Mouse (Mus musculus) lung, embryonic 14.5 days (tissue): ENCODE results near the gene Gimap5. TPM values are rescaled to one million over a fixed set of nuclear protein-coding genes. Genes with fewer than 3 reads are reported as not detected.

ENCODE experiments used
- ATAC-seq: fragments of 200-750 bp; cut with Nextera tagmentation; 2 replicates; pipeline ENCODE4 v1.8.0; 2017; ENCODE audit warnings: mild to moderate bottlenecking, moderate TSS enrichment, moderate library complexity; ENCODE audit not compliant: insufficient read depth
- DNase-seq: peaks from one replicate; pipeline ENCODE4 v3.0.0-alpha.2; 2015
- H3K27ac ChIP-seq: fragments of 300-500 bp; sonication (generic); 2 replicates; pipeline ENCODE4 v1.5.1; 2014; ENCODE audit warnings: low read depth, mild to moderate bottlenecking, moderate library complexity
- H3K27me3 ChIP-seq: fragments of 300-500 bp; sonication (generic); 2 replicates; pipeline ENCODE4 v1.6.1; 2014; ENCODE audit warnings: low read length, control low read depth; ENCODE audit not compliant: insufficient read depth
- H3K36me3 ChIP-seq: fragments of 300-500 bp; sonication (generic); 2 replicates; pipeline ENCODE4 v1.6.1; 2014; ENCODE audit warnings: control low read depth; ENCODE audit not compliant: insufficient read depth
- H3K4me1 ChIP-seq: fragments of 300-500 bp; sonication (generic); 2 replicates; pipeline ENCODE4 v1.6.1; 2014; ENCODE audit warnings: antibody characterized with exemption, control low read depth; ENCODE audit not compliant: insufficient read depth
- H3K4me2 ChIP-seq: fragments of 300-500 bp; sonication (generic); 2 replicates; pipeline ENCODE4 v1.6.1; 2014; ENCODE audit warnings: mild to moderate bottlenecking
- H3K4me3 ChIP-seq: fragments of 300-500 bp; sonication (generic); 2 replicates; pipeline ENCODE4 v1.5.1; 2014; ENCODE audit warnings: low read depth, low read length
- H3K9ac ChIP-seq: fragments of 300-500 bp; sonication (generic); 2 replicates; pipeline ENCODE4 v1.6.1; 2014
- H3K9me3 ChIP-seq: fragments of 300-500 bp; sonication (generic); 2 replicates; pipeline ENCODE4 v1.6.1; 2016; ENCODE audit warnings: low read depth, low read length, control low read depth
- CTCF ChIP-seq: IDR thresholded peaks from 2 replicates; pipeline ENCODE4 v1.5.1; 2016; ENCODE audit warnings: antibody characterized with exemption, low read depth
- WGBS: fragments of 180-500 bp; shearing (Covaris S2); extraction: QIAGEN DNeasy Blood & Tissue Kit; methylation state at CpG from one replicate; pipeline ENCODE4 v1.1.7; 2014; 5-methylcytosine and 5-hydroxymethylcytosine counted together
- polyA plus RNA-seq: library from polyadenylated mRNA; unstranded; fragments of >200 nt; fragmentation: Nextera tagmentation; extraction: Ambion mirVana; gene quantifications from 2 replicates; pipeline ENCODE4 v1.2.1, GENCODE M21; 2014

Gimap5 gene
- polyA plus RNA-seq, 1 experiment from 2014 or later: 20.7 TPM

DNA sequence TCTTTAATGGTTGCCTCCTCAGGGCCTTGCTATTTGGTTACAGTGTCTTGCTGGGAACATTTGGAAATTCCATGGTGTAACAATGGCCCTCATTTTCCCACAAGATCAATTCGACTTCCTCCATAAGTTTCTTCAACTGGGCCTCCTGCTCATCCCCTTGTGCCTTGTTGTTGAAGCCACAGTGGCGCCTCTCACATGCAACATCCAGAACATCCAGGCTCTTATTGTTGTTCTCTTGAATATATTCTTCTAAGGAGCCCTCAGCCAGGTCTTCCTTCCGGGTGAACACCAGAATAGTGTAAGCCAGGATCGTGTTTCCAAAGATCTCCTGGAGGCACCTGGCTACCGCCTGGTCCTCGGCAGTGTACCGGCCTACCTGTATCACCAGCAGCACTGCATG, 43.9 kb upstream of the Gimap5 start:
- Histone ChIP-seq H3K36me3 (0 out of 2 replicates have a peak, but pooled peaks cover 5% of the 10 kb centered on the region), H3K9me3 (no peaks in the 10 kb centered on the region), H3K4me1 (no peaks in the 10 kb centered on the region), H3K4me2 (no peak overlapping the region), H3K9ac (no peak overlapping the region), H3K27ac (no peak overlapping the region), H3K4me3 (no peak overlapping the region), H3K27me3 (no peaks in the 10 kb centered on the region)
- TF ChIP-seq CTCF: no peak
- DNase-seq: no peak
- ATAC-seq: no peak
- 83% methylated on average over 7 of the region's 7 CpGs for WGBS

DNA sequence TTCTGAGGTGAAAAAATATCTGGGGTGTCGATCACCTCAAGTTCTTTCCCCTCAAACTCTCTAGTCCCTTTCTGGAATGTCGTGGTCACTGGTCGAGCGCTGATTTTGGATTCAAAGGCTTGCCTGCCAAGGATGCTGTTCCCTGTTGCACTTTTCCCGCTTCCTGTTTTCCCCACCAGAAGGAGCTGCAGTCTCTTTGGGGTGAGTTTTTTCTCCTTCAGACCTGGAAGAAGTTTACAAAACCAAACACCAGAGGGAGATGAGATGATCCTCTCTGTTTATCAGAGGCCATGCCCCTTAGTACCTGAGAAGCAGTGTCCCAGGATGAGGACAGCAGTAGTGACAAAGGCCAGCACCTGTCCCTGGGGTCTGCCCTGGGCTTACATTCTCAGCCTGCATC, 43.4 kb upstream of the Gimap5 start:
- Histone ChIP-seq H3K4me3 (no peak overlapping the region), H3K9ac (no peak overlapping the region), H3K4me2 (no peak overlapping the region), H3K27ac (no peak overlapping the region), H3K4me1 (no peaks in the 10 kb centered on the region), H3K27me3 (no peaks in the 10 kb centered on the region), H3K9me3 (no peaks in the 10 kb centered on the region), H3K36me3 (0 out of 2 replicates have a peak, but pooled peaks cover 5% of the 10 kb centered on the region)
- no peak for TF ChIP-seq CTCF
- no peak for DNase-seq
- 66% methylated on average over 5 of the region's 5 CpGs for WGBS
- no peak for ATAC-seq

DNA sequence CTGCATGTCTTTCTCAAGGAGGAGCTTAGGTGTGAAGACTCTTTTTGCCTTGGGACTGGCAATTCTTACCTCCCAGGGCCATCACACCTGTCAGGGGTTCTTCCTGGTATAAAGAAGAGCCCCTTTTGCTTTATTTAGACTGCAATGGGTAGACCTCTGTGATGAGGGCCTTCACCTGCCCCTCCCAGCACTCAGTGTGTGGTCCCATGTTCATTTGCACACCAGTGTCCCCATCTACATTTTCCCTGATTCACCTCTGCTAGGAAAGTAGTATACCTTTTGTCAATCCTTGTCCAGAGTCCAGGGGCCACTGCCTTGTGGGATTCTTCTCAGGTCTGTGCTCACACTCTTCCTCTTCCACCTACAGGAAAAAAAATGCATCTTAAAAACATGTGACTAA, 41.9 kb upstream of the Gimap5 start:
- ATAC-seq (no peak), DNase-seq (no peak)
- H3K4me3 ChIP-seq: no peak overlapping the region
- no peak for TF ChIP-seq CTCF
- H3K4me2 ChIP-seq: no peak overlapping the region
- 0 out of 2 replicates have a peak, but pooled peaks cover 5% of the 10 kb centered on the region for H3K36me3 ChIP-seq
- H3K9ac ChIP-seq: no peak overlapping the region
- H3K9me3 ChIP-seq: no peaks in the 10 kb centered on the region
- H3K4me1 ChIP-seq: no peaks in the 10 kb centered on the region
- no peak overlapping the region for H3K27ac ChIP-seq
- H3K27me3 ChIP-seq: no peaks in the 10 kb centered on the region

DNA sequence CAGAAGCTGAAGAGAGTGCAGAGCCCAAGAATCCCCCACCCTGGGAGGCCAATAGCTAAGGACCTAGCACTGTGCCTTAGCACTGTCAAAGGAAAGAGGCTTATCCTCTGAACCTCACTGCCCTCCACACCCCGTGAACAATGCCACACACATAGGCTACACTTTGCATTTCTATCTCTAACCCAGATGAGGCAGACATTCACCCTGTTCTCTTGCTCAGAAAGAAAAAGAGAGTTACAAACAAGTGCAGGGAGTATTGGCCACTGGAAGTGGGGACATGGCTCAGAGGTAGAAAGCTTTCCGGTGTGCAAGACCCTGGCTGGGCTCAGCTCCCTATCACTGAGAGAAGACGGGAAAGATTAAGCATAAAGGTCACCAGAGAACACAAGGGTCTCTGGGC, 39.9 kb upstream of the Gimap5 start:
- H3K4me2 ChIP-seq: peak overlapping the region; percentile 36
- H3K27ac ChIP-seq: 0 out of 2 replicates have a peak overlapping the region, but pooled peaks have one; percentile 30
- H3K4me1 ChIP-seq: no peaks in the 10 kb centered on the region
- DNase-seq (no peak), ATAC-seq (no peak)
- H3K36me3 ChIP-seq: 0 out of 2 replicates have a peak, but pooled peaks cover 5% of the 10 kb centered on the region
- H3K9ac ChIP-seq: no peak overlapping the region; the same call in 1 of the 2 replicates
- no peaks in the 10 kb centered on the region for H3K9me3 ChIP-seq
- TF ChIP-seq CTCF: no peak
- WGBS: 62% methylated on average over 3 of the region's 3 CpGs
- no peaks in the 10 kb centered on the region for H3K27me3 ChIP-seq
- peak overlapping the region; percentile 14; the same call in 1 of the 2 replicates for H3K4me3 ChIP-seq

DNA sequence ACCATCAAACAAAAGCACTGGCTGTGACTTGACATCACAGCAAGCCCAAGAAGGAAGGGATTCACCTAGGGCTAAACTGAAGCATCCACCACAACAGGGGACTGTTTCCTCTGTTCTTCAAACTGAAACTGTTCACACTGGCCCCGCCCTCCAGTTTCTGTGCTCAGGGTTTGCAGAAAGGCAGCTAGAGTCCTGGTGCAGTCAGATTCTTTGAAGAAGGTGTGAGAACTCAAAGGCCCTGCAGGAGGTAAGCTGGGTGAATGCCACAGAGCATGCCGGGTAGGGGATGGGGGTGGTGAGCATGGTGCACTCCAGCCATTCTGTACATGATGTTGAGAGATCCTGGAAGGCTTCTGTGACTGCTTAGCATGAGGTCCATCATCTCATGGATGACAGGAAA, 27.5 kb upstream of the Gimap5 start, which contains the start of the genes Gm28053 and Gimap7:
Gm28053 (plus strand) TSS at position 153 of the 400 bp plus-strand sequence.
Gimap7 (plus strand) TSS at position 167 of the 400 bp plus-strand sequence.
- Histone ChIP-seq H3K27ac (no peak within 1 kb of the TSS), H3K4me3 (no peak within 1 kb of the TSS), H3K9ac (no peak within 1 kb of the TSS), H3K9me3 (no peaks in the 10 kb centered on the region), H3K4me1 (no peaks in the 10 kb centered on the region), H3K4me2 (no peak within 1 kb of the TSS), H3K27me3 (no peaks in the 10 kb centered on the region), H3K36me3 (no peaks in the 10 kb centered on the region)
- ATAC-seq (no peak), DNase-seq (no peak)
- 51% methylated on average over 2 of the region's 2 CpGs for WGBS
- no peak for TF ChIP-seq CTCF

DNA sequence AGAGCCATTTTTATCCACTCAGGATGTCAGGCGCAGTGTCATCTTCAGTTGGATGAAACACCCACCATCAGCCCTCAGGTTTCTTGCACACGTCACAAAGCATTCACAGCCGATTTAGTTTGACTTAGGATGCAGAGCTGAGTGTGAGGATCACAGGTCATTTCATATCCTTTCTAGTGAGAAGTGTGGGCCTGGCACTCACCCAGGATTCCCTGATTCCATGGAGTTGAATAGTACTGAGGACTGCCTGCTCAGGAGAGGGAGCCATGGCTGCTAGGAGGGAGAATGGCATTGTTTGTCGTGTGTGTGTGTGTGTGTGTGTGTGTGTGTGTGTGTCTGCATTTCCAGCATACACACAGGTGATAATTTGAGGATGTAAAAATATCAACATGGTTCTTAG, 25.7 kb upstream of the Gimap5 start:
- ATAC-seq (no peak), DNase-seq (no peak)

DNA sequence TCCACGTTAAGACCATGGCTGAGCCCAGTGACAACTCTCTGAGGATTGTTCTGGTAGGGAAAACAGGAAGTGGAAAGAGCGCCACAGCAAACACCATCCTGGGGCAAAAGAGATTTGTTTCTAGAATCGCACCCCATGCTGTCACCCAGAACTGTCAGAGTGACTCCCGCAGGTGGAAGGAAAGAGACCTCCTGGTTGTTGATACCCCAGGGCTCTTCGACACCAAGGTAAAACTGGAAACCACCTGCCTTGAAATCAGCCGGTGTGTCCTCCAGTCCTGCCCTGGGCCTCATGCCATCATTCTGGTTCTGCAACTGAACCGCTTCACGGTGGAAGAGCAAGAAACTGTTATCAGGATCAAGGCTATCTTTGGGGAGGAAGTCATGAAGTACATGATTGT, 22.5 kb upstream of the Gimap5 start:
- no peak for TF ChIP-seq CTCF
- H3K4me2 ChIP-seq: no peak overlapping the region
- ATAC-seq (no peak), DNase-seq (no peak)
- H3K36me3 ChIP-seq: no peaks in the 10 kb centered on the region
- no peak overlapping the region for H3K9ac ChIP-seq
- 71% methylated on average over 8 of the region's 8 CpGs for WGBS
- no peaks in the 10 kb centered on the region for H3K9me3 ChIP-seq
- H3K27me3 ChIP-seq: no peaks in the 10 kb centered on the region
- no peak overlapping the region for H3K27ac ChIP-seq
- H3K4me1 ChIP-seq: no peaks in the 10 kb centered on the region
- H3K4me3 ChIP-seq: no peak overlapping the region

More for the DNA sequence above, 25.7 kb upstream of the Gimap5 start:
- 59% methylated on average over 4 of the region's 4 CpGs for WGBS
- Histone ChIP-seq H3K27me3 (no peaks in the 10 kb centered on the region), H3K36me3 (no peaks in the 10 kb centered on the region), H3K9ac (no peak overlapping the region), H3K4me3 (no peak overlapping the region), H3K9me3 (no peaks in the 10 kb centered on the region), H3K4me2 (no peak overlapping the region), H3K4me1 (no peaks in the 10 kb centered on the region), H3K27ac (no peak overlapping the region)
- TF ChIP-seq CTCF: no peak

DNA sequence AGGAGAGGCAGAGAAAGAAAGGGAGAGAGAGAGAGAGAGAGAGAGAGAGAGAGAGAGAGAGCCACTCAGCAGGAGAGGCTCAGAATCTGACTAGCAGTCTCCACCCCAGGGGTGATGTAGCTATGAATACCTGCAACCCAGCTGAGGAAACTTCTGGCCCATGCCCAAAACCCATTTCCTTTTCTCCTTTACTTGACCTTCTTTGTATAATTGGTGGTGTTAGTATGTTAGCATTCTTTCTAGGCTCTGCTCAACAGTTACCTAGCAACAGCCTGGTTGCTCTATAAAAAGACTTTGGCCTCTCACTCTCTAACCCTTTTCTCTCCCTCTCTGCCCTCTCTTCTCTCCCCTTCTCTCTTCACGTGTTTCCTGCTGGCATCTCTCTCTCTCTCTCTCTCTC, 20.5 kb upstream of the Gimap5 start:
- Histone ChIP-seq H3K27me3 (no peaks in the 10 kb centered on the region), H3K4me2 (no peak overlapping the region), H3K36me3 (no peaks in the 10 kb centered on the region), H3K9me3 (no peaks in the 10 kb centered on the region), H3K4me1 (no peaks in the 10 kb centered on the region), H3K27ac (no peak overlapping the region), H3K4me3 (no peak overlapping the region), H3K9ac (no peak overlapping the region)
- peak; percentile 85 for ATAC-seq
- no peak for TF ChIP-seq CTCF
- WGBS: 7% methylated on average over 1 of the region's 1 CpGs
- DNase-seq: peak; percentile 83
